Mouse (Mus musculus) effector memory CD4-positive, alpha-beta T cell, adult 5 months (primary cell): ENCODE measurements around the gene Slc35f5. TPM values are rescaled to one million over a fixed set of nuclear protein-coding genes. Genes with fewer than 3 reads are reported as not detected.

ENCODE experiments used
- polyA plus RNA-seq: library from polyadenylated mRNA; unstranded; fragments of 100-300 nt; shearing (Covaris generic); gene quantifications from one replicate; pipeline ENCODE4 v1.2.1, GENCODE M21; 2017

Slc35f5 gene
- 0.45 TPM for polyA plus RNA-seq

DNA sequence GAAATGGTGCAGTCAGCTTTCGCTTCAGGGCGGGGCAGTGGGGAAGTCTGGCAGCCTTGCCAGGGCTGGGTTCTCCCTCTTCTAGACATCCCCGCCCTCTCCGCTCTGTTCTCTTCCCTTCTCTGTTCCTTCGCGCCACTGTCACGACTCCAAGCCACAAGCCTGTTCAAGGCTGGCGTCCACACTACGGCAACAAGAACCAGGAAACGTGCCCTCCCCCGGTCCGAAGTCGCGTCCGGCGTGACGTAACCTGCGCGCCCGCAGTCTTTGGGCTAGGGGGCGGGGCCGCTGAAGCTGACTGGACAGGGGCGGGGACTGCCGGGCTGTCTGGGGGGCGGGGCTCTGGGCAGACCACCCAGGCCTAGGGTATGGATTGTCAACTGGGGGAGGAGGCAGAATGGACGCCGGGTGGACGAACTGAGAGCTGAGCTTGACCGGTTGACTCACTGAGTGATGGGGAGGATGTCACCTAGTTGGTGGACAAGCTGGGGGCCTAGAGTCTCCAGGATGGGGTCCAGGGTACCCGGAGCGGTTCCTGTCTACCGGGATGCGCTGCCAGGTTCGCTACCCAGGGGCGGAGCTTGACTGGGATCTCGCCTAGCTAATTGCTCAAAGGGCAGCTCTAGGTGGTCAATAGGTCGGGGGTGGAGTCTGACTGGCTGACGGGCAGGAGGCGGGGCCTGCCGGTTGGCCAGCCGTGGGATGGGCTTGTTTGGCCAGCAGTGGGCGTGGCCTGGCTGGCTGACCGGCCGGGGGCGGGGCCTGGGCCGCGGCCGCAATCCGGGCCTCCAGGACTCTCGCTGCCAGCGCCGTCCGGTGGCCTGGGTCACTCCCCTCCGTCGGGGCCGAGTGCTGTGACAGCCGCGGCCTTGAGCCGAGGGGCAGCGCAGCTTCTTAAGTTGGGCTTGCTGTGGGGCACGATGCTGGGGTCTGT is at the start of gene Slc35f5:
TSS of gene Slc35f5 (plus strand) at position 337 of the 934 bp plus-strand sequence.

Other genes with a start within 250 kb of the Slc35f5 start
- gene Actr3, start 124.9 kb upstream of the Slc35f5 start, polyA plus RNA-seq, result 819 TPM
- gene Gpr39, start 116.4 kb downstream of the Slc35f5 start, polyA plus RNA-seq, result not detected